Mouse (Mus musculus): ENCODE measurements at regions not wholly inside any gene's neighbourhood (a gene's known extent, or its start where the extent isn't known, plus 50 kb on each side); places are given as distances from the start of the nearest gene placed in this dataset.

DNA sequence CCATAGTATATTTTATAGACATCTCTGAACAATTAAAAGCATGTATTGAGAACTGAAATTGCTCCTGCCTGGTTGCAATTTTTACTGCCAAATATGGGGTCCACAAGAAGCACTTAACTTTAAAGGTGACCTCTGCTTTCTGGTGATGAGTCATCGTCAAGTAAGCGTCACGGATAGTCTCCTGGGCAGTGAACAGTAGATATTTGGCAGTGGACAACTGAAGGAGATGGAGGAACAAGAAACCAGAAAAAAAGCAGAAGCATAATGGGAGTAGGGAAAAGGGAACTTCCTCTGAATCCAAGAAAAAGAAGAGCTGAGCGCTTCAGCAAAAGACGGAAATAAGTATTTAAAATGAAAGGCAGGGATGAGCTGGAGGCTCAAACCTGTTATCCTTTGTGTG, 199.3 kb downstream of the Sox4 start:
- no peak overlapping the region for H3K4me3 ChIP-seq (replicated peaks)
- no peak for TF ChIP-seq GATA1 (IDR thresholded peaks at IDR 0.05; ENCODE audit: low read length)
- no peak for TF ChIP-seq TAL1 (IDR thresholded peaks at IDR 0.05; ENCODE audit: low read length)
- no peaks in the 10 kb centered on the region for H3K9me3 ChIP-seq (ENCODE audit: control insufficient read depth, low read length)
- H3K27me3 ChIP-seq (ENCODE audit: control insufficient read depth): no peaks in the 10 kb centered on the region
- peaks cover 4% of the 10 kb centered on the region for H3K4me1 ChIP-seq (ENCODE audit: control insufficient read depth)
- no peaks in the 10 kb centered on the region for H3K36me3 ChIP-seq (ENCODE audit: control insufficient read depth)

DNA sequence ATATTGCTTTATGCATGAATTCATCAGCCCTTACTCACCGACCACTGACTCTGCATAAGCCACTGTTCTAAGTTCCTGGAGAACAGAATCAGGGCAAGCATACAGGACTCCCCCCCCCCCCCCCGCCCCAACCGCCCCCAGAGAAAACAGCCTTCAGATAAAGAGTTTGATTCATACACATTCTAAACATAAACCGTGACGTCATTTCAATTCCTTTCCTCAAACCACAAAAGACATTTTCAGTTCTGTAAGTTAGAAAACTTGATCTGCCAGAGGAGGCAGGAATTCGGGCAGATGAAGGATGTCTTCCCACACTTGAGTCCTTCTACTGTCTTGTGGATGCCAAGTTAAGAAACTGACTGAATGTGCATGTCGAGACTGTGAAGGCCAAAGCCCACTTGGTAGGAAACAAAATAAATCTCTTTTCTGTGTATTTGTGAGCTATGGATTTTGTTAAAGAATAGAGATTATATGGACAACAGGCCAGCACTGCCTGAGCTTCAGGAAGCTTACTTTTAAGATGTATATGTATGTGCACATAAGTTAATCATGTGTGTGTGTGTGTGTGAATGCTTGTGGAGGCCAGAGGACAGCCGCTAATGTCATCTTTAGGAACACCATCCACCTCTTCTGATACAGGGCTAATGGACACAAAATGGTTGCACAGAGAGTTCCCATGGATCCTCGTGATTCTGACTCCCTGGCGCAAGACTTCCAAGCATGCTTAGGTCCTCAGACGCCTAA, 202.4 kb downstream of the Sox4 start:
- H3K4me1 ChIP-seq (ENCODE audit: control insufficient read depth): no peaks in the 10 kb centered on the region
- TF ChIP-seq TAL1 (IDR thresholded peaks at IDR 0.05; ENCODE audit: low read length) (no peak), GATA1 (IDR thresholded peaks at IDR 0.05; ENCODE audit: low read length) (no peak)
- no peaks in the 10 kb centered on the region for H3K9me3 ChIP-seq (ENCODE audit: control insufficient read depth, low read length)
- no peaks in the 10 kb centered on the region for H3K36me3 ChIP-seq (ENCODE audit: control insufficient read depth)
- H3K27me3 ChIP-seq (ENCODE audit: control insufficient read depth): no peaks in the 10 kb centered on the region
- no peak overlapping the region for H3K4me3 ChIP-seq (replicated peaks)

GRCm38 (mm10) chr13:28740158-28740670, 213.3 kb downstream of the Sox4 start:
- no peak overlapping the region for H3K4me3 ChIP-seq (replicated peaks)
- no peaks in the 10 kb centered on the region for H3K4me1 ChIP-seq (ENCODE audit: control insufficient read depth)
- no peak for TF ChIP-seq TAL1 (IDR thresholded peaks at IDR 0.05; ENCODE audit: low read length)
- no peak for TF ChIP-seq GATA1 (IDR thresholded peaks at IDR 0.05; ENCODE audit: low read length)
- H3K9me3 ChIP-seq (ENCODE audit: control insufficient read depth, low read length): no peaks in the 10 kb centered on the region
- no peaks in the 10 kb centered on the region for H3K36me3 ChIP-seq (ENCODE audit: control insufficient read depth)
- H3K27me3 ChIP-seq (ENCODE audit: control insufficient read depth): no peaks in the 10 kb centered on the region

- Histone ChIP-seq H3K36me3 (ENCODE audit: control insufficient read depth) (no peaks in the 10 kb centered on the region), H3K9me3 (ENCODE audit: control insufficient read depth, low read length) (no peaks in the 10 kb centered on the region), H3K4me1 (ENCODE audit: control insufficient read depth) (no peaks in the 10 kb centered on the region), H3K4me3 (replicated peaks) (no peak overlapping the region), H3K27me3 (ENCODE audit: control insufficient read depth) (no peaks in the 10 kb centered on the region)
- TF ChIP-seq GATA1 (IDR thresholded peaks at IDR 0.05; ENCODE audit: low read length) (no peak), TAL1 (IDR thresholded peaks at IDR 0.05; ENCODE audit: low read length) (no peak)
Observed at GRCm38 (mm10) chr13:28738160-28739100, 215.1 kb downstream of the Sox4 start.

GRCm38 (mm10) chr13:28732475-28732874, 221.0 kb downstream of the Sox4 start:
- Histone ChIP-seq H3K36me3 (ENCODE audit: control insufficient read depth) (no peaks in the 10 kb centered on the region), H3K4me1 (ENCODE audit: control insufficient read depth) (no peaks in the 10 kb centered on the region), H3K27me3 (ENCODE audit: control insufficient read depth) (no peaks in the 10 kb centered on the region), H3K9me3 (ENCODE audit: control insufficient read depth, low read length) (no peaks in the 10 kb centered on the region), H3K4me3 (replicated peaks) (no peak overlapping the region)
- TF ChIP-seq TAL1 (IDR thresholded peaks at IDR 0.05; ENCODE audit: low read length) (no peak), GATA1 (IDR thresholded peaks at IDR 0.05; ENCODE audit: low read length) (no peak)

DNA sequence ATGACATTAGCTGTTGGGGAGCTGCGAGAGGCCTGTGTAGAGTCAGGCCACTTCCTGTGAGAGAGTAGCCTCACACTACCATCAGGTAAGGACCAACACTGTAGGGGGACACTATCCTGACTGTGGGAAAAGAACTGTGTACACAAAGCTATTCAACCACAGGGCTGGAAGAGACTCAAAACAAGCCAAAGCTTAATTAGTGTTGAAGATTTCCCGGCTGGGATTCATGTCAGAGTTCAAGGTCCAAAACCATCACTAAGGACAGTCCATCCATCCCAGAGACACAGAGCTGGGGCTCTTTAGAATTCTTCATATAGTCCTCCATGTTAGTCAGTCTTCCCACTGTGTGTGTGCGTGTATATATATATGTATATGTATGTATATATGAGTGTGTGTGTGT, 221.5 kb downstream of the Sox4 start:
- TF ChIP-seq GATA1 (IDR thresholded peaks at IDR 0.05; ENCODE audit: low read length) (no peak), TAL1 (IDR thresholded peaks at IDR 0.05; ENCODE audit: low read length) (no peak)
- Histone ChIP-seq H3K36me3 (ENCODE audit: control insufficient read depth) (no peaks in the 10 kb centered on the region), H3K27me3 (ENCODE audit: control insufficient read depth) (no peaks in the 10 kb centered on the region), H3K9me3 (ENCODE audit: control insufficient read depth, low read length) (no peaks in the 10 kb centered on the region), H3K4me3 (replicated peaks) (no peak overlapping the region), H3K4me1 (ENCODE audit: control insufficient read depth) (no peaks in the 10 kb centered on the region)

- Histone ChIP-seq H3K4me3 (replicated peaks) (no peak overlapping the region), H3K36me3 (ENCODE audit: control insufficient read depth) (no peaks in the 10 kb centered on the region), H3K9me3 (ENCODE audit: control insufficient read depth, low read length) (no peaks in the 10 kb centered on the region), H3K4me1 (ENCODE audit: control insufficient read depth) (no peaks in the 10 kb centered on the region), H3K27me3 (ENCODE audit: control insufficient read depth) (no peaks in the 10 kb centered on the region)
- TF ChIP-seq TAL1 (IDR thresholded peaks at IDR 0.05; ENCODE audit: low read length) (no peak), GATA1 (IDR thresholded peaks at IDR 0.05; ENCODE audit: low read length) (no peak)
Observed at GRCm38 (mm10) chr13:28730059-28730580, 223.4 kb downstream of the Sox4 start.

- no peak for TF ChIP-seq TAL1 (IDR thresholded peaks at IDR 0.05; ENCODE audit: low read length)
- no peak for TF ChIP-seq GATA1 (IDR thresholded peaks at IDR 0.05; ENCODE audit: low read length)
- Histone ChIP-seq H3K4me1 (ENCODE audit: control insufficient read depth) (no peaks in the 10 kb centered on the region), H3K27me3 (ENCODE audit: control insufficient read depth) (no peaks in the 10 kb centered on the region), H3K4me3 (replicated peaks) (no peak overlapping the region), H3K36me3 (ENCODE audit: control insufficient read depth) (no peaks in the 10 kb centered on the region), H3K9me3 (ENCODE audit: control insufficient read depth, low read length) (no peaks in the 10 kb centered on the region)
Observed at GRCm38 (mm10) chr13:28728768-28729167, 224.7 kb downstream of the Sox4 start.

DNA sequence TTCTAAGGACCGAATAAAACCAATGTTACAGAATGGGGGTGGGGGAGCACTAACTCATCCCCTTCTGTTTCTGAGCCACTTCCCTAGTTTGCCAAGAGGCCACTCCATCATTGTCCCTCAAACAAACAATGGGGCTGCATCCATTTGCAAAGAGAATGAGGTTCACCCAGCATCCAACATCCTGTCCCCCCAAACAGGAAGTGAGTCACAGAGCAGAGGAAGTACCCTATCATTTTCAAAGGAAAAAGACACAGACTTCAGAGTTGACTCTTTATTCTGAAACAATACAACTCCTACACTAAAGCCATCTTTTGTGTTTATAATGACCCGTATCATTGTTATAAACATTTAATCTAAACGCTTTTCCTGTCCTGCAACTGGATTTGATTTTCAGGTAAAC, 229.2 kb downstream of the Sox4 start:
- Histone ChIP-seq H3K4me1 (ENCODE audit: control insufficient read depth) (no peaks in the 10 kb centered on the region), H3K9me3 (ENCODE audit: control insufficient read depth, low read length) (no peaks in the 10 kb centered on the region), H3K4me3 (replicated peaks) (no peak overlapping the region), H3K36me3 (ENCODE audit: control insufficient read depth) (no peaks in the 10 kb centered on the region), H3K27me3 (ENCODE audit: control insufficient read depth) (no peaks in the 10 kb centered on the region)
- TF ChIP-seq TAL1 (IDR thresholded peaks at IDR 0.05; ENCODE audit: low read length) (no peak), GATA1 (IDR thresholded peaks at IDR 0.05; ENCODE audit: low read length) (no peak)

Measured in erythroblast, embryonic 14.5 days (primary cell).